Mouse (Mus musculus) embryonic facial prominence, embryonic 15.5 days (tissue): ENCODE measurements around the gene Slc25a27. TPM values are rescaled to one million over a fixed set of nuclear protein-coding genes. Genes with fewer than 3 reads are reported as not detected.
A peak's percentile ranks its signal among the peaks of the same experiment; 100 is the strongest.

Experiments used
- ATAC-seq: fragments of 200-750 bp; cut with Nextera tagmentation; 2 replicates; pipeline ENCODE4 v1.8.0; 2017; ENCODE audit warnings: low read depth, moderate TSS enrichment; ENCODE audit not compliant: insufficient number of reproducible peaks, low FRiP score, low TSS enrichment
- H3K27ac ChIP-seq: fragments of 300-500 bp; sonication (generic); replicated peaks from 2 replicates; pipeline ENCODE4 v1.5.1; 2015; ENCODE audit warnings: mild to moderate bottlenecking, inconsistent platforms
- H3K27me3 ChIP-seq: fragments of 300-500 bp; sonication (generic); 2 replicates; pipeline ENCODE4 v1.6.1; 2015; ENCODE audit warnings: inconsistent platforms
- H3K36me3 ChIP-seq: fragments of 300-500 bp; sonication (generic); 2 replicates; pipeline ENCODE4 v1.6.1; 2015; ENCODE audit warnings: mild to moderate bottlenecking, inconsistent platforms
- H3K4me1 ChIP-seq: fragments of 300-500 bp; sonication (generic); 2 replicates; pipeline ENCODE4 v1.6.1; 2015; ENCODE audit warnings: inconsistent platforms
- H3K4me2 ChIP-seq: fragments of 300-500 bp; sonication (generic); replicated peaks from 2 replicates; pipeline ENCODE4 v1.6.1; 2015; ENCODE audit warnings: mild to moderate bottlenecking, inconsistent platforms
- H3K4me3 ChIP-seq: fragments of 300-500 bp; sonication (generic); replicated peaks from 2 replicates; pipeline ENCODE4 v1.5.1; 2015; ENCODE audit warnings: mild to moderate bottlenecking, inconsistent platforms
- H3K9ac ChIP-seq: fragments of 300-500 bp; sonication (generic); 2 replicates; pipeline ENCODE4 v1.6.1; 2015; ENCODE audit warnings: inconsistent platforms
- H3K9me3 ChIP-seq: fragments of 300-500 bp; sonication (generic); replicated peaks from 2 replicates; pipeline ENCODE4 v1.6.1; 2016; ENCODE audit warnings: inconsistent platforms
- WGBS: fragments of 180-500 bp; shearing (Covaris S2); methylation state at CpG from one replicate; pipeline ENCODE4 v1.1.7; 2015; 5-methylcytosine and 5-hydroxymethylcytosine counted together
- polyA plus RNA-seq: library from polyadenylated mRNA; unstranded; fragments of >200 nt; fragmentation: Nextera tagmentation; extraction: Ambion mirVana; gene quantifications from 2 replicates; pipeline ENCODE4 v1.2.1, GENCODE M21; 2015

Gene Slc25a27
- polyA plus RNA-seq = 31.4 and 38.8 TPM in 2 replicates

- WGBS = under 1% methylated on average over 40 of the region's 41 CpGs
- H3K4me2 ChIP-seq = peak within 1 kb of the TSS; percentile 85
- H3K27ac ChIP-seq = peak within 1 kb of the TSS; percentile 58
- peak within 1 kb of the TSS; percentile 52 for H3K9ac ChIP-seq
- ATAC-seq = peak; percentile 97
- H3K4me3 ChIP-seq = peak within 1 kb of the TSS; percentile 91
- no peaks in the 10 kb centered on the region for H3K9me3 ChIP-seq
- peaks cover 24% of the 10 kb centered on the region for H3K4me1 ChIP-seq
- H3K27me3 ChIP-seq = no peaks in the 10 kb centered on the region
- H3K36me3 ChIP-seq = 0 out of 2 replicates have a peak, but pooled peaks cover 3% of the 10 kb centered on the region
Observed at GRCm38 (mm10) chr17:43666576-43667289, at the start of gene Slc25a27. Slc25a27 (minus strand) TSS chr17:43667214.

- no peak overlapping the region for H3K4me2 ChIP-seq
- no peak for ATAC-seq
- 0 out of 2 replicates have a peak, but pooled peaks cover 2% of the 10 kb centered on the region for H3K4me1 ChIP-seq
- H3K36me3 ChIP-seq = no peaks in the 10 kb centered on the region
- no peaks in the 10 kb centered on the region for H3K9me3 ChIP-seq
- 29% methylated on average over 7 of the region's 7 CpGs for WGBS
- H3K9ac ChIP-seq = no peak overlapping the region
- H3K27me3 ChIP-seq = no peaks in the 10 kb centered on the region
- no peak overlapping the region for H3K27ac ChIP-seq
- no peak overlapping the region for H3K4me3 ChIP-seq
Observed at GRCm38 (mm10) chr17:43716601-43717000, 49.6 kb upstream of the Slc25a27 start.

GRCm38 (mm10) chr17:43714191-43714590, 47.2 kb upstream of the Slc25a27 start:
- no peaks in the 10 kb centered on the region for H3K27me3 ChIP-seq
- H3K9ac ChIP-seq = no peak overlapping the region
- ATAC-seq = no peak
- no peak overlapping the region for H3K4me2 ChIP-seq
- H3K4me3 ChIP-seq = no peak overlapping the region
- no peaks in the 10 kb centered on the region for H3K9me3 ChIP-seq
- no peaks in the 10 kb centered on the region for H3K36me3 ChIP-seq
- no peak overlapping the region for H3K27ac ChIP-seq
- WGBS = 41% methylated on average over 3 of the region's 3 CpGs
- H3K4me1 ChIP-seq = 0 out of 2 replicates have a peak, but pooled peaks cover 2% of the 10 kb centered on the region

- 68% methylated on average over 7 of the region's 7 CpGs for WGBS
- Histone ChIP-seq H3K4me2 (no peak overlapping the region), H3K4me1 (no peaks in the 10 kb centered on the region), H3K9ac (no peak overlapping the region), H3K36me3 (no peaks in the 10 kb centered on the region), H3K27ac (no peak overlapping the region), H3K9me3 (no peaks in the 10 kb centered on the region), H3K4me3 (no peak overlapping the region), H3K27me3 (no peaks in the 10 kb centered on the region)
- ATAC-seq = no peak
Observed at GRCm38 (mm10) chr17:43711557-43712352, 44.7 kb upstream of the Slc25a27 start.

GRCm38 (mm10) chr17:43707254-43707653, 40.2 kb upstream of the Slc25a27 start:
- H3K27me3 ChIP-seq = no peaks in the 10 kb centered on the region
- H3K4me2 ChIP-seq = no peak overlapping the region
- no peaks in the 10 kb centered on the region for H3K4me1 ChIP-seq
- H3K9me3 ChIP-seq = no peaks in the 10 kb centered on the region
- no peak for ATAC-seq
- WGBS = 76% methylated on average over 3 of the region's 3 CpGs
- no peak overlapping the region for H3K27ac ChIP-seq
- no peak overlapping the region for H3K9ac ChIP-seq
- H3K36me3 ChIP-seq = no peaks in the 10 kb centered on the region
- no peak overlapping the region for H3K4me3 ChIP-seq

- 82% methylated on average over 3 of the region's 3 CpGs for WGBS
- Histone ChIP-seq H3K36me3 (no peaks in the 10 kb centered on the region), H3K4me3 (no peak overlapping the region), H3K27me3 (no peaks in the 10 kb centered on the region), H3K9ac (no peak overlapping the region), H3K9me3 (no peaks in the 10 kb centered on the region), H3K4me1 (no peaks in the 10 kb centered on the region), H3K4me2 (no peak overlapping the region), H3K27ac (no peak overlapping the region)
- ATAC-seq = no peak
Observed at GRCm38 (mm10) chr17:43706749-43707148, 39.7 kb upstream of the Slc25a27 start.

- WGBS = 82% methylated on average over 12 of the region's 12 CpGs
- no peaks in the 10 kb centered on the region for H3K9me3 ChIP-seq
- no peak for ATAC-seq
- no peak overlapping the region for H3K9ac ChIP-seq
- H3K27me3 ChIP-seq = no peaks in the 10 kb centered on the region
- H3K4me1 ChIP-seq = no peaks in the 10 kb centered on the region
- H3K36me3 ChIP-seq = no peaks in the 10 kb centered on the region
- H3K4me2 ChIP-seq = no peak overlapping the region
- no peak overlapping the region for H3K27ac ChIP-seq
- no peak overlapping the region for H3K4me3 ChIP-seq
Observed at GRCm38 (mm10) chr17:43704216-43704930, 37.4 kb upstream of the Slc25a27 start.

GRCm38 (mm10) chr17:43701060-43701459, 34.0 kb upstream of the Slc25a27 start:
- Histone ChIP-seq H3K4me2 (no peak overlapping the region), H3K4me1 (no peaks in the 10 kb centered on the region), H3K4me3 (no peak overlapping the region), H3K27ac (no peak overlapping the region), H3K9me3 (no peaks in the 10 kb centered on the region), H3K27me3 (no peaks in the 10 kb centered on the region), H3K36me3 (0 out of 2 replicates have a peak, but pooled peaks cover 5% of the 10 kb centered on the region), H3K9ac (no peak overlapping the region)
- no peak for ATAC-seq
- 65% methylated on average over 6 of the region's 6 CpGs for WGBS

GRCm38 (mm10) chr17:43698997-43699649, 32.1 kb upstream of the Slc25a27 start:
- 39% methylated on average over 14 of the region's 14 CpGs for WGBS
- Histone ChIP-seq H3K9ac (no peak overlapping the region), H3K4me3 (no peak overlapping the region), H3K27me3 (no peaks in the 10 kb centered on the region), H3K27ac (no peak overlapping the region), H3K36me3 (0 out of 2 replicates have a peak, but pooled peaks cover 11% of the 10 kb centered on the region), H3K4me1 (no peaks in the 10 kb centered on the region), H3K9me3 (no peaks in the 10 kb centered on the region), H3K4me2 (no peak overlapping the region)
- ATAC-seq = no peak

GRCm38 (mm10) chr17:43689591-43689990, 22.6 kb upstream of the Slc25a27 start:
- Histone ChIP-seq H3K4me1 (no peaks in the 10 kb centered on the region), H3K27ac (no peak overlapping the region), H3K4me3 (no peak overlapping the region), H3K27me3 (no peaks in the 10 kb centered on the region), H3K4me2 (no peak overlapping the region), H3K9me3 (no peaks in the 10 kb centered on the region), H3K36me3 (peaks cover 6% of the 10 kb centered on the region; the same call in 1 of the 2 replicates), H3K9ac (no peak overlapping the region)
- WGBS = 70% methylated on average over 9 of the region's 9 CpGs
- ATAC-seq = no peak
